In the genomic region with DNA sequence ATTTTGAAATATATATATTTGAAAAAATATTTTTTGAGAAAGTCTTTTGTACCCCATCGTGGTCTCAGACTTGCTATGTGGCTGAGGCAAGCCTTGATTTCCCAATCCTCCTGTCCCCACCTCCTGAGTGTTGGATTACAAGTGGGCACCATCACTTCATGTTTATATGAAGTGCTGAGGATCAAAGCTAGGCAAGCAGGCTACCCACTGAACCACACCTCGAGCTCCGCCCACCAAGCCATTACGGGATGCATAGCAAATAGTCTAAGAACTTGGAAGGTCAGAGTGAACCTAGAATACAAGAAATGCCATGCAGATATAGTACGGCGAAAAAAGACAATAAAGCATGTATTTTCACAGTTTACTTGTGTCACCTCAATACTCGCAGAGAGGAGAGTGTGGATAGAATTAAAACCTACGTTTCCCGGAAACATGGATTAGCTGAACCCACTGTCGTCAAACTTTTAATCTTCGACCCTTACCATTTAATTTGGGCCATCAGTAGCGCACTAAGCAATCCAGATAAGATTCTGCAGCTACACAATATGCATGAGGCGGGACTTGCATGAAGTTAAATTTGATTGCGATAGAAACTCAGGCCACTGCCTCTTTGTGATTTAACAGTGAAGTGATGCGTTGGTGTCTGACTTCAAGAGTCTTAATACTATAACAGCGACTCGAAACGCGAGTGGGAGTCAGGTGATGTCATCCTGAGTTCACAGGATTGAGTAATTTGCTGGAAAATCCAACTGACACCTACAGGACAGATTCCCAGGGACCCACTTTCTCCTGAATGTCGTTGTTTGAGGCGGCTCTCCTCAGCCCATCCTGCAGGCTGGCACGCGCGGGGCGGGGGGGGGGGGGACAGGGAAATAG, we compare ENCODE assay signal across 7 mouse cellular contexts. TPM values are rescaled to one million over a fixed set of nuclear protein-coding genes. Genes with fewer than 3 reads are reported as not detected.
DNase-seq lines count a peak whose midpoint lies in the region; ATAC-seq and TF ChIP-seq lines count a peak whose summit lies in the region.

No protein-coding gene starts in this region.

- H3K4me1 ChIP-seq in forebrain, embryonic 11.5 days (replicated peaks; ENCODE audit: control insufficient read depth, insufficient read depth, low read length), result peaks cover 15% of the 10 kb centered on the region
- H3K4me1 ChIP-seq in limb, embryonic 15.5 days, result peaks cover 24% of the 10 kb centered on the region
- peaks cover 6% of the 10 kb centered on the region; the same call in 1 of the 2 replicates for H3K4me1 ChIP-seq in neural tube, embryonic 14.5 days (ENCODE audit: control insufficient read depth, insufficient read depth, low read length)

- no peak overlapping the region for H3K27ac ChIP-seq in layer of hippocampus, adult 2 months
- H3K27ac ChIP-seq in forebrain, embryonic 11.5 days (ENCODE audit: low read depth, low read length), result no peak overlapping the region
- no peak overlapping the region for H3K27ac ChIP-seq in limb, embryonic 15.5 days
- no peak overlapping the region for H3K27ac ChIP-seq in neural tube, embryonic 14.5 days (ENCODE audit: low read depth, low read length)

- H3K9ac ChIP-seq in forebrain, embryonic 11.5 days (ENCODE audit: low read length), result no peak overlapping the region; the same call in 1 of the 2 replicates
- no peak overlapping the region for H3K9ac ChIP-seq in limb, embryonic 15.5 days
- H3K9ac ChIP-seq in neural tube, embryonic 14.5 days (replicated peaks; ENCODE audit: low read depth, low read length), result peak overlapping the region; percentile 88

- no peak; the same call in 1 of the 2 replicates for ATAC-seq in forebrain, embryonic 11.5 days (replicated peaks; ENCODE audit: low FRiP score)
- ATAC-seq in limb, embryonic 15.5 days (ENCODE audit: insufficient number of reproducible peaks, low FRiP score, low TSS enrichment, low read depth), result no peak
- ATAC-seq in neural tube, embryonic 14.5 days (ENCODE audit: low read depth), result no peak
- no peak for ATAC-seq in inflammation-experienced regulatory T-cells, adult 6 months

- H3K9me3 ChIP-seq in forebrain, embryonic 11.5 days (ENCODE audit: control insufficient read depth, low read length), result no peaks in the 10 kb centered on the region
- H3K9me3 ChIP-seq in limb, embryonic 15.5 days, result no peaks in the 10 kb centered on the region
- H3K9me3 ChIP-seq in neural tube, embryonic 14.5 days (ENCODE audit: control insufficient read depth, low read length), result no peaks in the 10 kb centered on the region

- H3K27me3 ChIP-seq in forebrain, embryonic 11.5 days (ENCODE audit: control insufficient read depth, insufficient read depth, low read length), result no peaks in the 10 kb centered on the region
- H3K27me3 ChIP-seq in limb, embryonic 15.5 days, result 0 out of 2 replicates have a peak, but pooled peaks cover 3% of the 10 kb centered on the region
- no peaks in the 10 kb centered on the region for H3K27me3 ChIP-seq in neural tube, embryonic 14.5 days (ENCODE audit: control insufficient read depth, insufficient read depth, low read length)

- H3K4me3 ChIP-seq in layer of hippocampus, adult 2 months, result peak overlapping the region; percentile 70
- H3K4me3 ChIP-seq in forebrain, embryonic 11.5 days (ENCODE audit: low read depth, low read length), result peak overlapping the region; percentile 91
- peak overlapping the region; percentile 94 for H3K4me3 ChIP-seq in limb, embryonic 15.5 days
- H3K4me3 ChIP-seq in neural tube, embryonic 14.5 days (ENCODE audit: low read depth, low read length), result peak overlapping the region; percentile 93

- WGBS in forebrain, embryonic 11.5 days, result 15% methylated on average over 21 of the region's 25 CpGs
- WGBS in limb, embryonic 15.5 days, result 9% methylated on average over 23 of the region's 25 CpGs
- WGBS in neural tube, embryonic 14.5 days, result 14% methylated on average over 24 of the region's 25 CpGs

- no peaks in the 10 kb centered on the region for H3K36me3 ChIP-seq in forebrain, embryonic 11.5 days (ENCODE audit: control insufficient read depth, insufficient read depth, low read length)
- no peaks in the 10 kb centered on the region for H3K36me3 ChIP-seq in limb, embryonic 15.5 days
- H3K36me3 ChIP-seq in neural tube, embryonic 14.5 days (ENCODE audit: control insufficient read depth, insufficient read depth, low read length), result no peaks in the 10 kb centered on the region

- no peak for DNase-seq in layer of hippocampus, adult 2 months (ENCODE audit: low spot score in 2 of 2)
- DNase-seq in layer of hippocampus, adult 9-10 months (ENCODE audit: low spot score), result no peak
- DNase-seq in forebrain, embryonic 11.5 days (ENCODE audit: low spot score), result no peak
- no peak for DNase-seq in left cerebral cortex, adult 8-10 months (ENCODE audit: low spot score in 2 of 2)

- peak overlapping the region; percentile 74 for H3K4me2 ChIP-seq in forebrain, embryonic 11.5 days (ENCODE audit: low read depth, low read length, severe bottlenecking)
- H3K4me2 ChIP-seq in limb, embryonic 15.5 days, result peak overlapping the region; percentile 90
- H3K4me2 ChIP-seq in neural tube, embryonic 14.5 days (ENCODE audit: low read depth, low read length), result peak overlapping the region; percentile 88

- TF ChIP-seq CTCF in layer of hippocampus, adult 2 months (conservative IDR thresholded peaks at IDR 0.05), result no peak

RNA-seq across cellular contexts. Expression of gene Syne2, which starts 0.7 kb away (rescaled TPM):
- total RNA-seq in layer of hippocampus, adult 2 months (2021), result 10 to 100 TPM; 25.2 to 26.8 TPM
- 117 and 127 TPM in 2 replicates for polyA plus RNA-seq in forebrain, embryonic 11.5 days (2014; fragmentation: Nextera tagmentation; extraction: Ambion mirVana)
- 43.9 and 45.9 TPM in 2 replicates for polyA plus RNA-seq in limb, embryonic 15.5 days (2015; fragmentation: Nextera tagmentation; extraction: Ambion mirVana)
- polyA plus RNA-seq in neural tube, embryonic 14.5 days (2014; fragmentation: Nextera tagmentation; extraction: Ambion mirVana), result 45.9 and 50.8 TPM in 2 replicates
- 10 to 100 TPM; 14.7 to 16.0 (median 15.6) TPM for polyA plus RNA-seq in inflammation-experienced regulatory T-cells, adult 6 months (2017; shearing (Covaris generic))
- 10 to 100 TPM; 23.1 to 27.7 (median 25.7) TPM for total RNA-seq in left cerebral cortex, adult 8-10 months (2022)
